Mouse (Mus musculus): ENCODE data around the gene 2510039O18Rik. TPM values are rescaled to one million over a fixed set of nuclear protein-coding genes. Genes with fewer than 3 reads are reported as not detected.

Gene 2510039O18Rik
- total RNA-seq (2021) = 10 to 100 TPM; 44.1 to 48.0 TPM
- long read RNA-seq, experiment 1, transcript 2510039O18Rik-201 (3 exons, 2,731 nt) = major isoform, 64 of 75 reads
- long read RNA-seq, experiment 1, partial matches to known transcripts = 4 of 75 reads
- long read RNA-seq, experiment 1, other reads (novel, unspliced or antisense) = 7 of 75 reads
- long read RNA-seq, experiment 2, transcript 2510039O18Rik-201 (3 exons, 2,731 nt) = major isoform, 107 of 126 reads
- long read RNA-seq, experiment 2, partial matches to known transcripts = 13 of 126 reads
- long read RNA-seq, experiment 2, other reads (novel, unspliced or antisense) = 6 of 126 reads

DNA sequence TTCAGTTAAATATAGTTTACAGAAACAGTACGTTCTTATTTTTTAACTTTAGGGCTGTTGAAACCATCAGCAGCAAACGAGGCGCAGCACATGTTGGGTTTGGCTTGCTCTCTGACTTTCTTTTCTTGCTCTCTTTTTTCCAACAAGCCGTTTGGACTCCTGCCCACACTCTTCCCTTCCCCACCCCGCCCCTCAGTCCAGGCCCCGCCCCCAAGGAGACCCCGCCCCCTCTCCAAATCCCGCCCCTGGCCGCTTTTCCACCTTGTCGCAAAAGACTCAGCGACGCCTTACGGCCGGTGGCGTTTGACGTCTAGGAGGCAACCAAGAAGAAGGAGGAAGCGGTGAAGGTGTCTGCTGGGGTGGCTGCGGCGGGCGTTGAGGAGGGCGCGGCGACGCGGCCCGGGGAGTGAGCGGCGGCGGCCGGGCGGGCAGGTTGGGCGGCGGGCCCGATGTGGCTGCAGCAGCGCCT is at the start of gene 2510039O18Rik:
2510039O18Rik (plus strand) TSS at position 320 of the 469 bp plus-strand sequence.
- peak; percentile 76 to 77 for DNase-seq (ENCODE audit: low spot score in 2 of 2)

DNA sequence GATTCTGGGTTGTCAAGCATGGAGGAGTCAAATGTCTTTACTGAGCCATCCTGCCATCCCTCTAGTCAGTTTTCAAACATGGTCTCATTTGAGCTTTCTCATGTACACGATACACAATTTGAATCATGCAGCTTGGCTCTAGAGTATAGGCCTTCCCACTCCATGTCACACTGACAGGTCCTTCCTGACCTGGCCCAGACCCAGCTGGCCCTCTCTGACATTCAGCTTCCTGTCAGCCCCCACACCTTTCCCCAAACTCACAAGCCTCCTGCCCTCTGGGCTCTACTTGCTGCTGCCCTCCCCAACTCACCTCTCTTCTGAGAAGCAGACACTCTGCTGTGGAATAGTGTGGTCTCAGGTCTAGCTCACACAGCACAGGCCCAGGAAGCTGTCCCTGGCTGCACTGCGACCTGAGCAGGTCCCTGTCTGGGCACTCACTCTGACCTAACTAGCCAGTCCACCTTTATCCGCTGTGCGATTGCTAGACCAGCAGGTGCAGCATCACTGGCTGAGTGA is 44.8 kb upstream of the 2510039O18Rik start:
- no peak for DNase-seq (ENCODE audit: low spot score in 2 of 2)

DNA sequence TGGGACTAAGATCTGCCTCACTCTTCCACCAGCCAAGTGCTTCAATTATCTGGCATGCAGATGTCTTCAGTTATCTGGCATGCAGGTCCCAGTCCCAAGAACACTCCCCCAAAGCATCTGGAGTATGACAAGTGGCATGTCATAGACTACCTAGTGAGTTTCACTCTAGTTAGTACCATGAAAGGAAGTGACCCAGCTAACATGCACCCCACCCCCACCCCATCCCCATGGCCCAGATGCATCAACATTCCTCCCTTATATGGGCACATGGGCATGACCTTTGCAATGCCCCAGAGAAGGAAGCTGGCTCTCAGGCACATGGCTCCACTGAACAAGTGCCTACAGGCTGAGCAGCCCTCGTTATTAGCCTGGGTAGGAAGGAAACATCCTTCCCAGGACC is 44.3 kb upstream of the 2510039O18Rik start:
- DNase-seq (ENCODE audit: low spot score in 2 of 2) = no peak

DNA sequence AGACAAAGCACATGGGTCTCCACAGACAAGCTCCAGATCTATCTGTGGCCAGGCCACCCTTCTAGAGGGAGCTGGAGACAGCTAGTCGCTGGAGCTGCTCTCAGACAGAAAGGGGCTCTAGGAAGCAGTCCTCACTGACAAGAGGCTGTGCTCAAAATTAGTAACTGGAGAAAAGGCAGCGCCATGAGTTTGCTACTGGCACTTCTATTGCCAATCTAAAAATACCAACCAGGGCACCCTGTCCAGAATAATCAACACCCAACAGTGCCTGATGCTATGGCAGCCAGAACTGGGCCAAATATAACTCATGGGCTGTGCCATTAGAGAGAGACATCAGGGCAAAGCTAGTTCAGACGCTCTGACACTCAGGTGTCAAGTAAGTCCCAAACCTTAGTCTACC is 43.3 kb upstream of the 2510039O18Rik start:
- no peak for DNase-seq (ENCODE audit: low spot score in 2 of 2)

DNA sequence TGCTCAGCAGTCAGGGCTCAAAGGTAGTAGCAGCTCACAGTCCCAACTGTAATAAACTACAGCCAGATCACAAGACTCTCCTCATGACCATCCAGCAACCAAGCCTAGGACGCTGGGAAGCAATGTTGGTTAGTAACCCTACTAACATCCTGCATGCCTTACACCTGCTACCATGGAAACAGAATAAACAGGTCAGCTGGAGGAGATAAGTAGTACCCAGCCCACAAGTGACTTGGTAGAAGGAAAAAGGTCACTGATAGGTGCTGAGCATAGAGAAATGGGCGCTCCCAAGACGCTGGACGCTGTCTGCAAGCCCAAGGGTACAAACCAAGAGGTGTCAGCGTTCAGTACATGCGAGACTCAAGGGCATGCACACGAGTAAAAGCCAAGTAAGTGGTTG is 40.2 kb upstream of the 2510039O18Rik start:
- no peak for DNase-seq (ENCODE audit: low spot score in 2 of 2)

DNA sequence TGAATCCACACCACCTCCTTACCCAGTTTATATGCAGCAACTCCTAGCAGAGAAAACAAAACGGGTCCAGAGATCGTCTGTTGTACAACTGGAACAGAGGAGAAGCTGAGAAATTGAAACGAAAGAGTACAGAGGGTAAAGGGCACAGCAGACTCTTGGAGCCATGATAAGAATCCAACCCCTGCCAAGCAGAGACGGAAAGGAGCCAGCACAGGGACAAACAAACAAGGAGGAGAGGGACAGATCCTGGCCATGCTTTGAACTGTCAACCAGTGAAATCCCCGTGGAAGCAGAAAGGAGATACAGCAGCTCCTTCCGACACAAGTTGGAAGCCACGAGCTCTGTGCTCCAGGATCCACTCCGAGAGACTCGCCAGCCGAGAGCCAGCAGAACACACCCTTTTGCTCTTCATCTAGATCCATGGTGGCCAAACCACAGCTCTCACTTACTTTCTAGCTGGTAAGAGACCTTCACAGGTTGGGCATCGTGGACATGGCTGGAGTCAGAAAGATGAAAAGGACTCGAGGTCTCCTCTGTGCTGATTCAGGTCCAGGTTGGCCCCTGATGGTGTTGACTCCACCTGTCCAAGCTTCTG is 37.7 kb upstream of the 2510039O18Rik start:
- no peak for DNase-seq (ENCODE audit: low spot score in 2 of 2)

DNA sequence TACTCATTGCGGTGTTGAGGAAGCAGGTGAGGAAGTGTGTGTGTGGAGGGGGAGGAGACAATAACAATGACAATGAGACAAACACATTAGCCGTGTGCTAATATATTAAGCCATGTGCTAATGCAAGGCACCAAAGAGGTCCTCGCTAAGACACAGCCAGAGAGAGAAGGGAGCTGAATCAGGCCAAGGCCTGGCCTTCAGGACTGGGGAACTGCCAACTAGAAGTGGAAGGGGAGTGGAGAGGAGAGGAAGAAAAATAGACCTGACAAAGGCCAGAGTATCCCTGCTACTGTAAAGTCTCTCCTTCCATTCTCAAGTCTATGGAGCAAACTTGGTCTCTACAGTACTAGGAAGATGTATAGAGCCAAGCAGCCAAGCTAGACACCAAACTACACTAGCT is 37.1 kb upstream of the 2510039O18Rik start:
- DNase-seq (ENCODE audit: low spot score in 2 of 2) = no peak

DNA sequence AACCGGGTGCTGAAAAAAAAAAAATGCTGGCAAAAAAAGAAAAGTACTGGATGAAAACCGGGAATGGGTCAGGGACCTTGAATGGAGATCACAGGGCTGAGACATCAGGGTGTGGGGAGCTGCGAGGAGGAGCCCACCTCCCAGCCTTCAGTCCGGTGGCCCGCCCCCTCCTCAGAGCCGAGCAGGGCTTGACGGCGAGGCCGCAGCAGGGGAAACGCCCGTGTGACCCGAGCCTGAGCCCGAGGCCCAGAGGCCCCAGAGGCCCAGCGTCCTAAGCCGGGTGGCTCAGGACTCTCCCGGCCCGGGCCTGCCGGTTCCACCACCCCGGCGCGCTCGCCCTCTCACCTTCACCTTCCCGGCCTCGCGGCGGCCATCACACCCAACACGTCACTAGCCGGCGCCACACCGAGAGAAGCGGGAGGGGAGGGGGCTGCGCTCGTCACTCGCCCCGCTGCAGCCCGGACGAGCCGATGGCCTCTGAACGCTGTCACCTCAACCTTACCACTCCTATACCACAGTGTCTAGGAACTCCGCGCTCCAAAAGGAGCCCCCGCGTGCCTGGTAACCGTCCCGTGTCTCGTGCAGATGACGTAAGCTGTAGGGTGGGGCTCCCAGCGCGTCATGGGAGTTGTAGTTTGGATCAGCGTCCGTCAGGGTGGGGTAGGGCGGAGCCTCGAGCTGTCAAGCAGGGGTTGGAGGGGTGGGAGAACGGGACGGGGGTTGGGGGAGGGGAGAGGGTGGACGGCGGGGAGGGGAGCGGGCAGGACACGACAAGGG is 36.2 kb upstream of the 2510039O18Rik start, which contains the start of gene Mfn2:
Mfn2 (minus strand) TSS at position 392 of the 777 bp plus-strand sequence.
- DNase-seq (ENCODE audit: low spot score in 2 of 2) = peak; percentile 89 to 92

DNA sequence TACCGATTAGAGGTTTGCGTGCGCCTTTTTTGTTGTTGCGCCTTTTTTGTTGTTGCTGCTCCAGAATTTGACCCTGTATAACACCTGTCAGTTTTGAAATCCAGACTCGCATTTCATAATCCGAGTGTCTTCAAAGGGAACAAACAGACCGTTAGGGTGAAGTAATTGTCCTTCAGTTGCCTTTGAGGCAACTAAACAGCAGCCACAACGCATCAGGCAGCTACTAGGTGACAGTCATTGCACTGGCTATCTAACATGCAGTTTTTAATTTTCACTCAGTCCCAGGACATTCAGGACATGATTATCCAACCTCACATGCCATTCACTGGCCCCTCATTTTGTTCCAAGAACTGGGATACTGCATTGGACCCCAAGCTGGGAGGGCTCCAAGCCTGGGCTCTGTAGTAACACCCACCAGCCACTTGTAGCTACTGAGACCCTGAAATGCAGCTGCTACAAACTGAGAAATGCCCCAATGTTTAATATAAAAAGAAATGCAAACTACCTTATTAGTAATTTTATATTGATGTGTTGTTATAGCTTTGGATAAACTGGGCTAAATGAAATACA is 35.5 kb upstream of the 2510039O18Rik start:
- no peak for DNase-seq (ENCODE audit: low spot score in 2 of 2)

DNA sequence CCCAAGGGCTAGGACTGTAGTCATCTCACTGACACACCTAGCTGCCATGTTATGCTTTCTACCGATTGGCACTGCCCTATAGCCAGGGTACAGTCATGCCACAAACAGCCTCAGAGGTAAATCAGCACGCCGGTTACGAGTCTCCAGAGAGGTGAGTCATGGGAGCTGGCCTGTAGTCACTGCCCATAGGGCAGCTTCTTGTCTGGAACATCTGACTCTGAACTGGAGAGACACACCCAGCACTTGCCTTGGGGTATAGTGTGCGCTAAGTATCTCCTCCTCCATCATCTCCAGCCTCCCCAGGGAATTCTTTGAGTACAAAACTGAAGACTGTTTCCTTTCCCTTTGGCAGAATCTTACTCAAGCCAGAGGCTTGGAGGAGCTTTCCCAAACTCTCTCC is 34.5 kb upstream of the 2510039O18Rik start:
- DNase-seq (ENCODE audit: low spot score in 2 of 2) = peak in 1 of 2 experiments; percentile 18

DNA sequence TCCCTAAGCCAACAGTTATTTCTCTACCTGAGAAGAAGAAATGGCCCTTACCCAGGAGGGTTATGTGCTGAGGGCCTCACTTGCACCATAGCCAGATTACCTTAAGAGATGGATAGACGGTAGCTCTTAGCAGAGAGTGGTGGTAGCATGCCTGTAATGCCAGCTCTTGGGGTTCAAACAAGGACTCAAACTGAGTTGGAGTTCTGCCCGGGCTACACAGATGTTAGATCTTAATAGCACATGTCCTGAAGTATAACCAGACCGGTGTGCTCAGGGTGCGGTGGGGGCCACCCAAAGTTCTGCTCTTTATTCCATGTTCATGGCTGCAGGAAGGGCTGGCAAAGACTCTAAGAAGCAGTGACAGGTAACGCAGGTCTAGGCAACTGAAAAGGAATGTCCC is 31.2 kb upstream of the 2510039O18Rik start:
- no peak for DNase-seq (ENCODE audit: low spot score in 2 of 2)

DNA sequence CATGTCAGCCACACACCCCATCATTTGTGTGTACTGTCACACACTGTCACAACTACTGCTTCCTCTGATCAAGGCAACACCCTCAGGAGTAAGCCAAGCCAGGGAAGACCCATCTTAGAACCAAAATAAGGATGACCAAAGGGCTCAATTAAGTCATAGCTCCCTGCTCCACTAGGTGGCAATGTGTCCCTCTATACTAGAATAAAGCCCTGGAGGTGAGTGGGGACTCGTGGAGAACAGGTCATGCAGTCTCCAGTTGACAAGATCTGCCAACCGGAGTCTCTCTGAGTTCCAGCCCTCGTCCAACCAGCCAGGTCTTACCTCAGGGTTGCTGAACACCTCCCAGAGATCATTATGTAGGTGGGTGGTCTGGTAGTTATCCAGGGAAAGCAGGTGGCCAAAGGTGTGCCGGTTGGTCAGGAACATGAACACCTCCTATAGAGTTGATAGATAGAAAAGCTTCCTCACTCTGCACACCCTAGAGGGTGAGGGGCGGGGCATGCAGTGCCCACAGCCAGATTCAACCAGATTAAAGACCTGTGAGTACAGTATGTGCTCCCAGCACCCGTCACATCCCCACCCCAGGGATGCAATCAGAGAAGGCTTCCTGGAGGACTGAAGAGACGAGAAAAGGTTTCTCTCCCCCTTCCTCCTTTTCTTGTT is 22.1 kb upstream of the 2510039O18Rik start:
- peak; percentile 31 to 41 for DNase-seq (ENCODE audit: low spot score in 2 of 2)

DNA sequence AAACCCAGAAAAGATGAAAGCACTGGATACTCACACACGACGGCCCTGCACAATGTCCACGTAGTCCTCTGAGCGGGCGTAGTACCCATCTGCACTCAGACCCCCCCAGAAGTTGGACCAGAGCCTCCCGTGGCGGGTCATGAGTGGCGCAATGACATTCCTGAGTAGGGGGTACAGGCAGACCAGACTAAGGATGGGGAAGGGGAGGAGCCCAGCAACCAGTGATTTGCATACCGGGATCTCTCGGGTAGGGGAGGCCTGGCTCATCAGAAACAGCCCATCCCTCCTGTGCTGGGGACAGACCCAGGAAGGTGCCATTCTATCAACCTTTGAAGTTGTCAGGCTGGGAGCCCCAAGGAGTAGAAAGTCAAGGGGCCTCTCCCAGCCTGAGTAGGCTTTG is 19.7 kb upstream of the 2510039O18Rik start:
- no peak for DNase-seq (ENCODE audit: low spot score in 2 of 2)

DNA sequence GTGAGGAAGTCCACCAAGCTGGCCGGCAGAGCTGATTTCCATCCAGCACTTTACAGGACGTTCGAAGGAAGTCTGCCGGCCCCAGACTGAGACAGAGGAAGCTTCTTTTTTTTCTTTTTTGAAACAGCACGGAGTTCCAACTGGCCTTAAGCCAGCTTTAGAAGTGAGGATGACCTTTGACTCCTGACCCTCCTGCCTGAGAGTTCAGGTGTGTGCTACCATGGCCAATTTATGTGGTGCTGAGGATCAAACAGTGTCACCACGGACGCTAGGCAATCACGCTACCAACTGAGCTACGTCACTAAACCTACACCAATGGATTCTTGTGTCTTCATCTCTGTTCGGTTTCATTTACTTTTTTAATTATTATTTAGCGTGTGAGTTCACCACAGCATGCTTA is 18.4 kb upstream of the 2510039O18Rik start:
- no peak for DNase-seq (ENCODE audit: low spot score in 2 of 2)

DNA sequence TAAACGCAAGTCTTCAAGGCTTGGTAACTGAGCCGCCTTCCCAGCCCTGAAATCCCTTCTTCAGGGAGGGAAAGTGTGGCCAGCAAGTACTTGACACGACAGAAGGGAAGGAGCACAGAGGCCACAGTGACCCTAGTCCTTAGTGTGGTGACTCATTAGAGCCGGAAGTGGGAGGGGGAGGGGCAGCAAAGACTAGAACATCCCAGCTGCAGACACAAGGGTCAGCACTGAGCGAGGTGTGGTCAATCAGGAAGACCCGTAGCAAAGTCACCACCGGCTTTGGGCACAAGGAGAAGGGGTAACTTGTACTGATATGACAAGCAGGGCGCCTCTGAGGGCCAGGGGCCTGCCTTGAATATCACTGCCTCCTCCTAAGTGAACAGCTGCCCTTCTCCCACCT is 13.0 kb upstream of the 2510039O18Rik start:
- no peak for DNase-seq (ENCODE audit: low spot score in 2 of 2)

DNA sequence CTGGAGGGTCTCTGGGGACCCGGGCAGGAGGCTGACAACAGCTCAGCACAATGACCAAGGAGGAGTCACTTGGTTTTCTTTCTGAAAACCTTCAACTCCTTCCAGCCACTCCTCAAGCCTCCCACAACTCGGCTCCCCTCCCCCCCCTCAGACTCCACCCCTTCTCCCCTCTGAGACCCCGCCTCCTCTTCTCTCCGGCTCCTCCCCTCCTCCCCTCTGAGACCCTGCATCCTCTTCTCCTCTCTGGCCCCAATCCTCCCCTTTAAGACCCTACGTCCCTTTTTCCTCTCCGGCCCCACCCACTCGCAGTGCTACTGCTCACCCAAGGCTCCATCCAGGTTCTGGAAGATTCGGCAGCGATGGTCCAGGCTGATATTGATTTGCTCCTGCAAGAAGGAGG is 12.6 kb upstream of the 2510039O18Rik start:
- no peak for DNase-seq (ENCODE audit: low spot score in 2 of 2)

DNA sequence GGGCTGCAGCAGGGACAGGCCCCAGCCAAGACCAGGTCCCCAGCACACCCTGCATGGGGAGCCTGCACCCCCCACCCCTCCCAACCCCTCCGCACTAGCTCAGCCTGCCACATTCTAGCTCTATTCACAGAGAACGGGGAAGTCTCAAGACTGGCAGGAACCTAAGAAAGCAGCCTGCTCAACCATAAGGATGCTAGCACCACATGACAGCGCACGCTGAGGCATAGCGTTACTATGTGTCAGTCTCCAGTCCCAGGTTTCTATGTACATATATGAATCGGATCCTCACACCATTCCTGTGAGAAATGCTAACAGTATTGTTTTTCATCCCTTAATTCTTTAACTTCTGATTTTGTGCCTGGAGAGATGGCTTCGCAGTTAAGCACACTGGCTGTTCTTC is 12.2 kb upstream of the 2510039O18Rik start:
- DNase-seq (ENCODE audit: low spot score in 2 of 2) = no peak

DNA sequence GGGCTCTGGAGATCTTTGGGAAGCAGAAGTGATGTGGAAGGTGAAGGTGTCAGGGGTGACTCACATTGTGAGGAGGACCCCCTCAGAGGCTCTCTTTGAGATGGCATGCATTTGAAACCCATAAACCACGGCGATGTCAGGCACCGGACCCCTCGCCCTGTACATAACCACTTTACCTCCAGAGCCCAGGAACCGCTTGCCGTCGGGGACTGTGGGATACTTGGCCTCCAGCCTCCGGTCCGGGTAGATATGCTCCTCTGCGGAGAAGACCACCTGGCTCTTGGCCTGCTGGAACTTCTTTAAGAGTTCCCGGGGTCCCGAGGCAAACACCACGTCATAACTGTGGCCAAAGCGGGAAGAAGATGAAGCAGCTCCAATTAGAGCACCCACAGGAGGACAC is 9.7 kb upstream of the 2510039O18Rik start:
- DNase-seq (ENCODE audit: low spot score in 2 of 2) = no peak

DNA sequence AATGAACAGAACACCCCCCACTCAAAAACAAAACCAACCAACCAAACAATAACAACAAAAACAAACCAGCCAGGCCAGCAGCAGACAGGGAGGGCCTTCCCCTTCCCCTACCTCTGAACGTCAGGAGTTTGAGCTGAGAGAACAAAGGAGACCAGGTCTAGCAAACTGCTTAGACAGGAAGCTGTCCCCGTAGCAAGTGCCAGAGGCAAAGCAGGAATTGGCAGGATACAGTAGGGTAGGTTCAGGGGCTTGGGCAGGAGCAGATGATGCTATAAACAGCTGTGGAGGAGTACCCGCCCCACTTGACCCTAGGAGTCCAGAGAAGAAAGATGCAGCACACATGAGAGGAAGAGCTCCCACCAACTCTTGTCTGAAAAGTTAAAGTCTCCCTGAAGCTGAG is 6.6 kb upstream of the 2510039O18Rik start:
- DNase-seq (ENCODE audit: low spot score in 2 of 2) = no peak

DNA sequence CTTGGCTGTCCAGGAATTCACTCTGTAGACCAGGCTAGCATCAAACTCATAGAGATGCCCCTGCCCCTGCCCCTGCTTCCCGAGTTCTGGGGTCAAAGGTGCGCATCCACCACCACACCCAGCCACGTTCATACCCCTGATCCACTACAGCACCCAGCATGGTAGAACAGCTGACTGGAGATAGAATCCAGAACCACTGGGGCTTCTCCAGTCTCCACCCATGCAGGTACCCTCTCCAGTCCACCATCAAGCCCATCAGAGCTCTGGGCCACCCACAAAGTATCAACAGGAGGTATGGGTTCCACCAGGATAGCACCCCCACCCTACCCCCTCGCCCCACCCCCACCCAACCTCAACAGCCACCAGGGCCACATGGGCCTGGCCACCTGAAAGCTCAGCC is 6.1 kb upstream of the 2510039O18Rik start:
- no peak for DNase-seq (ENCODE audit: low spot score in 2 of 2)

DNA sequence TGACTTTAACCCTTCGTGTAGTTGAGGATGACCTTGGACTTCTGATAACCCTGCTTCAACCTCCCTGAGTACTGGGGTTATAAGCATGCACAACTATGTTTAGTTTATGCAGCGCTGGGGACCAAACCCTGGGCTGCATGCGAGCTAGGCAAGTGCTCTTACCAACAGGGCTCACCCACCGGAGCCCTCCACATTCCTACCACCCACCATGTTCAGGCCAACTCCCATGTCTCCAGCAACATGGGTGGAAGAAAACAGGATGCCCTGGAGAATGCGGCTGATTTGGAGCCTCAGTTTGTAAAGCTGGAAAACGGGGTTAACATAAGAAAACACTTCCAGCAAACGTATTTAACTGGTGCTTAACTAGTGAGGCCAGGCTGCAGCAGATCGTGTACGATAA is 4.8 kb upstream of the 2510039O18Rik start:
- no peak for DNase-seq (ENCODE audit: low spot score in 2 of 2)
